Mouse (Mus musculus) midbrain, embryonic 10.5 days (tissue): ENCODE measurements around the gene Clic5. TPM values are rescaled to one million over a fixed set of nuclear protein-coding genes. Genes with fewer than 3 reads are reported as not detected.

Experiments
- DNase-seq: peaks from one replicate; pipeline ENCODE4 v3.0.0-alpha.2; 2017; ENCODE audit warnings: low spot score
- H3K27ac ChIP-seq: fragments of 300-500 bp; sonication (generic); replicated peaks from 2 replicates; pipeline ENCODE4 v1.5.1; 2016; ENCODE audit warnings: mild to moderate bottlenecking
- H3K27me3 ChIP-seq: fragments of 300-500 bp; sonication (generic); 2 replicates; pipeline ENCODE4 v1.6.1; 2016; ENCODE audit warnings: low read depth, mild to moderate bottlenecking; ENCODE audit not compliant: poor library complexity, severe bottlenecking
- H3K36me3 ChIP-seq: fragments of 300-500 bp; sonication (generic); 2 replicates; pipeline ENCODE4 v1.6.1; 2016; ENCODE audit warnings: mild to moderate bottlenecking, moderate library complexity
- H3K4me1 ChIP-seq: fragments of 300-500 bp; sonication (generic); 2 replicates; pipeline ENCODE4 v1.6.1; 2016
- H3K4me3 ChIP-seq: fragments of 300-500 bp; sonication (generic); 2 replicates; pipeline ENCODE4 v1.5.1; 2016; ENCODE audit warnings: mild to moderate bottlenecking, moderate library complexity
- H3K9me3 ChIP-seq: fragments of 300-500 bp; sonication (generic); replicated peaks from 2 replicates; pipeline ENCODE4 v1.6.1; 2016; ENCODE audit warnings: mild to moderate bottlenecking
- WGBS: fragments of 180-500 bp; shearing (Covaris S2); methylation state at CpG from one replicate; pipeline ENCODE4 v1.1.7; 2016; 5-methylcytosine and 5-hydroxymethylcytosine counted together
- polyA plus RNA-seq: library from polyadenylated mRNA; unstranded; fragments of >200 nt; fragmentation: Nextera tagmentation; extraction: Ambion mirVana; gene quantifications from 2 replicates; pipeline ENCODE4 v1.2.1, GENCODE M21; 2016

Gene Clic5
- polyA plus RNA-seq: 0.23 and 0.82 TPM in 2 replicates

DNA sequence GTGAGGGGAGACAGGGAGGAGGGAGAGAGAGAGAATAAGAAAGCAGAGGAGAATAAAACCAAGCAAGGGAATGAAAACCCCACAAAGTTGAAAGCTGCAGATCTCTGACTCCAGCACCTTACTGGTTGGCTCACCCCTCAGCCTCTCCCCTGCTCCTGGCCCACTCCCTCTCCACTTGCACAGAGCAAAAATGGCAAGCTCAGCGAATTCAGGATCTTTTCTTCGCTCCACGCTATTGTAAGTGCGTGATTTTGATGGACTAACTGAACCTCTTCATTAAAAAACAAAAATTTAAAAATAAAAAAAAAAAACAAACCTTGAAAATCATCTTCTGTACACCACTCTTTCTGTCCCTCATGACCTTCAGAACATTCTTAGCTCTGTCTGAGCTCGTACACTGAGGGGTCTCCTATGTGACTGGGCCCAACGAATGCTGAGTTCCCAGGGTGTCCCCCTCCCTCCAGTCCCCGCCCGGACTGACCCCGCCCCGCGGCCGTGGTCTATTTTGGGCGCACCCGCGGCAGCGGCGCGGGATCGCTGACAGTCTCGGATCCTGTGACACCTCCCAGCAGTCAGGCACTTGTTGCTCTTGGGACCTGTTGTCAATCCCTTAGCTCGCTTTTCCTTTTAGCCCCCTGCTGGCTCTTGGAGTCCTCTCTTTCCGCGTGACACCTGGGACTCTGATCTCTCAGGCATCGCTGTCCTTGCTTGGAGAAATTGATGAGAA lies at the start of gene Clic5:
Gene Clic5 (plus strand): TSS at position 543 of the 727 bp plus-strand sequence.
- peak within 1 kb of the TSS; percentile 62 for H3K4me3 ChIP-seq
- no peak for DNase-seq
- peaks cover 54% of the 10 kb centered on the region for H3K27me3 ChIP-seq
- H3K27ac ChIP-seq: no peak within 1 kb of the TSS
- H3K36me3 ChIP-seq: no peaks in the 10 kb centered on the region
- no peaks in the 10 kb centered on the region for H3K9me3 ChIP-seq
- 4% methylated on average over 24 of the region's 24 CpGs for WGBS
- peaks cover 17% of the 10 kb centered on the region for H3K4me1 ChIP-seq

- Histone ChIP-seq H3K4me3 (no peak overlapping the region), H3K27me3 (no peaks in the 10 kb centered on the region), H3K36me3 (no peaks in the 10 kb centered on the region), H3K9me3 (no peaks in the 10 kb centered on the region), H3K27ac (no peak overlapping the region), H3K4me1 (no peaks in the 10 kb centered on the region)
- whole genome bisulfite sequencing: 75% methylated on average over 1 of the region's 1 CpGs
- DNase-seq: no peak
These were observed 42.6 kb upstream of the Clic5 start for GRCm38 (mm10) chr17:44145806-44146205.

GRCm38 (mm10) chr17:44148109-44148846 lies 40.1 kb upstream of the Clic5 start:
- no peaks in the 10 kb centered on the region for H3K36me3 ChIP-seq
- H3K9me3 ChIP-seq: no peaks in the 10 kb centered on the region
- H3K4me1 ChIP-seq: no peaks in the 10 kb centered on the region
- no peak for DNase-seq
- no peak overlapping the region for H3K4me3 ChIP-seq
- no peak overlapping the region for H3K27ac ChIP-seq
- H3K27me3 ChIP-seq: no peaks in the 10 kb centered on the region
- WGBS: 89% methylated on average over 5 of the region's 5 CpGs

GRCm38 (mm10) chr17:44151130-44151529 lies 37.3 kb upstream of the Clic5 start:
- no peaks in the 10 kb centered on the region for H3K4me1 ChIP-seq
- peak; percentile 32 for DNase-seq
- no peak overlapping the region for H3K27ac ChIP-seq
- 70% methylated on average over 3 of the region's 3 CpGs for WGBS
- H3K4me3 ChIP-seq: no peak overlapping the region
- no peaks in the 10 kb centered on the region for H3K27me3 ChIP-seq
- no peaks in the 10 kb centered on the region for H3K36me3 ChIP-seq
- no peaks in the 10 kb centered on the region for H3K9me3 ChIP-seq

DNA sequence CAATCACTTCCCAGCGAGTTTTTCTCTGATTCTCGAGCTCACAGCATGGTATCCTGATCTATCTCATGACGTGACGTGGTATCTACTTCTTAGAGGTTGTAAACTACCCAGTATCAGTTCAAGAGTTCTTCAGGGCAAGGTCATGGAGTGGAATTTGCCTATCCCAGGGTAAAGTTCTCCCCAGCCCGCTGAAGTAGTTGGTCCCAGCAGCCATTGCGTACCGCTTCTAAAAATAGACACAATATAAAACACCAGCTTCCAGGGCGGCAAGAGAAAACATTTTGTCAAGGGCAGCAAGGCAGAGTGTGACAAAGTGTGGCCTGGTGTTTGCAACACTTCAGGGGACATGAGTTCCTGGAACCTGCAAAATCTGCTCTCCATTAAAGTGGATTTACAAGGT lies 36.5 kb upstream of the Clic5 start:
- Histone ChIP-seq H3K27ac (no peak overlapping the region), H3K36me3 (no peaks in the 10 kb centered on the region), H3K4me1 (no peaks in the 10 kb centered on the region), H3K27me3 (no peaks in the 10 kb centered on the region), H3K4me3 (no peak overlapping the region), H3K9me3 (no peaks in the 10 kb centered on the region)
- no peak for DNase-seq
- WGBS: 84% methylated on average over 8 of the region's 8 CpGs

DNA sequence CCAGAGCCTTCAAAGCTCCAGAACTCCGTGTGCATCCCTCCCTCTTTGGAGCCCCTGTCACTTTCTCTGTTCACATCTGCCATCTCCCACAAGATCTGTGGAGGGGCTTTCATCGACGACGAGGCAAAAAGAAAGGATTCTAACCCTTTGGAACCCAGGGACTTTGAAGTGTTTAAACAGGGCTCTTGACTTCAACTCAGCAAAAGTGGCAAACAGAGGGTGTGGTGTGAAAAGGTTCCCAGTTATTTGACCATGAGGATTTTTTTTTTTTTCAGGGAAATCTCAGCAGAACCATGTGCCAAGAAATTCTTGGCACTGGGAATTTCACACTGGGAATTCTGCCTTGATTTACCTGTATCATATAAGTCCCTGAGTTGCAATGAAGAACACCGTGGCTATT lies 34.5 kb upstream of the Clic5 start:
- no peaks in the 10 kb centered on the region for H3K27me3 ChIP-seq
- 58% methylated on average over 5 of the region's 5 CpGs for WGBS

GRCm38 (mm10) chr17:44155204-44155603 lies 33.2 kb upstream of the Clic5 start:
- H3K27me3 ChIP-seq: no peaks in the 10 kb centered on the region
- H3K36me3 ChIP-seq: no peaks in the 10 kb centered on the region
- H3K9me3 ChIP-seq: no peaks in the 10 kb centered on the region
- no peak overlapping the region for H3K27ac ChIP-seq
- H3K4me3 ChIP-seq: no peak overlapping the region
- 75% methylated on average over 2 of the region's 2 CpGs for WGBS
- no peaks in the 10 kb centered on the region for H3K4me1 ChIP-seq
- DNase-seq: no peak

More for the DNA sequence above, 34.5 kb upstream of the Clic5 start:
- Histone ChIP-seq H3K9me3 (no peaks in the 10 kb centered on the region), H3K4me3 (no peak overlapping the region), H3K4me1 (no peaks in the 10 kb centered on the region), H3K27ac (no peak overlapping the region), H3K36me3 (no peaks in the 10 kb centered on the region)
- no peak for DNase-seq

DNA sequence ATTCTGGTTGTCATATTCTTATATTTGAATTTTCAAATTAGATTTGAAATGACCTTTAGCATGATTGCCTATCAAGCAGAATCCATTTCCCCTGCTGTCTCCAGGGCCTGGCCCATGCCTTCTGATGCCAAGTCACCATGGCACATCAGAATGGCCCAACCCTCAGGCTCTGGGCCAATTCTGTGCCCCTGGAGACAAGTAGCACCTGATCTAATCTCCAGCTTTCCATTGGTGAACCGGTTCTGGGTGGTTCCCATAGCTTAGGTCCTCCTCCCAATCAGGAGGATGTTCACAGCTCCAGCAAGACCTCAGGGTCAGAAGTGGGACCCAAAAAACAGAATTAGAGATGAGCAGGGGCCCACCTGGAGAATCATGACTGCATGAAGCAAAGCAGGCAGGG lies 30.2 kb upstream of the Clic5 start:
- Histone ChIP-seq H3K4me1 (no peaks in the 10 kb centered on the region), H3K27ac (no peak overlapping the region), H3K9me3 (no peaks in the 10 kb centered on the region), H3K4me3 (no peak overlapping the region), H3K27me3 (no peaks in the 10 kb centered on the region), H3K36me3 (no peaks in the 10 kb centered on the region)
- 72% methylated on average over 1 of the region's 1 CpGs for WGBS
- no peak for DNase-seq

DNA sequence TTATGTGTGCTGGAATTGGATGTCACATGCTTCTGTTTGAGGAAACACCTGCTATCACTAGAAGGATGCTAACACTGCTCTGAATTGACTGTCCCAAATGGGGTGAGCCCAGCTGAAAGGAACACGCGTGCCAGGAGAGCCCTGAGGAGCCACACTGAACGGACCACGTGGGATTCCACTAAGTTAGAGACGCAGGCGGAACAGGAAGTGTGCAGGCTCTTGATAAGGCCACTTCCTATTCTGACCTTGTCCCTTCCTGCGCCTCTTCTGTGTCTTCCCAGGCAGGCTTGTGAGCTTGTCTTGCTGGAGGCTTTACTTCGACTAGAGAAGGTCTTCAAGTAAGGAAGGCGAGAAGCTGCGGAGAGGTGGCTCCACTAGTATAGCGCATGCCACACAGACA lies 27.9 kb upstream of the Clic5 start:
- WGBS: 93% methylated on average over 11 of the region's 11 CpGs
- Histone ChIP-seq H3K36me3 (no peaks in the 10 kb centered on the region), H3K4me3 (no peak overlapping the region), H3K4me1 (no peaks in the 10 kb centered on the region), H3K27ac (no peak overlapping the region), H3K27me3 (no peaks in the 10 kb centered on the region), H3K9me3 (no peaks in the 10 kb centered on the region)
- DNase-seq: no peak

GRCm38 (mm10) chr17:44162514-44162913 lies 25.9 kb upstream of the Clic5 start:
- Histone ChIP-seq H3K36me3 (no peaks in the 10 kb centered on the region), H3K4me3 (no peak overlapping the region), H3K27ac (no peak overlapping the region), H3K27me3 (no peaks in the 10 kb centered on the region), H3K9me3 (no peaks in the 10 kb centered on the region), H3K4me1 (no peaks in the 10 kb centered on the region)
- 50% methylated on average over 5 of the region's 5 CpGs for WGBS
- DNase-seq: no peak

- DNase-seq: no peak
- Histone ChIP-seq H3K9me3 (no peaks in the 10 kb centered on the region), H3K27me3 (no peaks in the 10 kb centered on the region), H3K4me3 (no peak overlapping the region), H3K27ac (no peak overlapping the region), H3K36me3 (no peaks in the 10 kb centered on the region), H3K4me1 (no peaks in the 10 kb centered on the region)
- WGBS: 76% methylated on average over 5 of the region's 5 CpGs
These were observed 25.4 kb upstream of the Clic5 start for GRCm38 (mm10) chr17:44162935-44163334.

DNA sequence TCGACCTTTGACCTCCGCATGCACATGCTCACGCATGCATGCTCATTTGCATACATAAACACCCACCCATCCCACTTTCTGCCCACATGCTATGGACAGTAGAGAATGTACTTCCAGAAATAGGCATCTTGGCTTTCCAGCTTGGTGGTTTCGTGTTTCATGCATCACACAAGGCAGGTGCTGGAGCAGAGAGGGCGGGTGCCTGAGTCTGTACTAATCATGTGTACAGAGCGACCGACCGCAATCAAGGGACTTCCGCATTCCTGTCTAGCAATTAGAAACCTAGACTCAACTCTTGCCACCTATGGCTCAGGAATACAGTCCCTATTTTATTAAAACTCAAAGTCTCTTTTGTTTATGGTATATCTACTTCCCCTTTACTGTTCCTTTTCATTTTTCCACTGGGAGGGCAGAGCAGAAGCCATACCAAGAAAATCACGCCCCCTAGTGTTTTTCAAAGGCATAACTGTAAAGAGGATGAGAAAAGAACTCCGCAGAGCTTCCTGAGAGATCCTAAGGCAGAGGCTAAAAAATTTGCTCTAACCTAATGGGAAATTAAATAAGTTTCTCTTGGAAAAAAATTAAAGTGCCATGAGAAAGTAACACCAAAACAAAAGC lies 22.5 kb upstream of the Clic5 start:
- Histone ChIP-seq H3K4me1 (no peaks in the 10 kb centered on the region), H3K9me3 (no peaks in the 10 kb centered on the region), H3K27ac (no peak overlapping the region), H3K4me3 (no peak overlapping the region), H3K27me3 (no peaks in the 10 kb centered on the region), H3K36me3 (no peaks in the 10 kb centered on the region)
- 86% methylated on average over 11 of the region's 11 CpGs for WGBS
- DNase-seq: no peak

- WGBS: 92% methylated on average over 4 of the region's 4 CpGs
These were observed 18.7 kb upstream of the Clic5 start for GRCm38 (mm10) chr17:44169676-44170075.

More at GRCm38 (mm10) chr17:44169676-44170075, 18.7 kb upstream of the Clic5 start:
- Histone ChIP-seq H3K9me3 (no peaks in the 10 kb centered on the region), H3K4me1 (no peaks in the 10 kb centered on the region), H3K36me3 (no peaks in the 10 kb centered on the region), H3K27me3 (no peaks in the 10 kb centered on the region), H3K27ac (no peak overlapping the region), H3K4me3 (no peak overlapping the region)
- DNase-seq: no peak
